Mouse (Mus musculus): ENCODE data around the gene Dmrt3. TPM values are rescaled to one million over a fixed set of nuclear protein-coding genes. Genes with fewer than 3 reads are reported as not detected.

Dmrt3 gene
- polyA plus RNA-seq, 1 experiment, result not detected

GRCm38 (mm10) chr19:25597717-25598232, 12.3 kb upstream of the Dmrt3 start:
- H3K27me3 ChIP-seq (replicated peaks; ENCODE audit: control insufficient read depth, insufficient read depth, low read length), result no peaks in the 10 kb centered on the region; the same call in none of the 2 replicates
- H3K36me3 ChIP-seq (ENCODE audit: control insufficient read depth, insufficient read depth, low read length), result no peaks in the 10 kb centered on the region
- no peak overlapping the region for H3K27ac ChIP-seq (ENCODE audit: insufficient read depth, low read depth, low read length)
- 59% methylated on average over 3 of the region's 3 CpGs for WGBS
- no peak for DNase-seq
- no peak overlapping the region for H3K4me3 ChIP-seq (ENCODE audit: insufficient read depth, low read depth, low read length)
- TF ChIP-seq POLR2A (IDR thresholded peaks at IDR 0.05; ENCODE audit: low read depth, low read length) (no peak), CTCF (conservative IDR thresholded peaks at IDR 0.05; ENCODE audit: insufficient read depth, insufficient read length, low read depth, low read length) (no peak)
- H3K4me1 ChIP-seq (ENCODE audit: control insufficient read depth, insufficient read depth, low read length), result no peaks in the 10 kb centered on the region

- 17% methylated on average over 4 of the region's 4 CpGs for WGBS
Observed at GRCm38 (mm10) chr19:25598626-25599025, 11.5 kb upstream of the Dmrt3 start.

GRCm38 (mm10) chr19:25601966-25602365, 8.1 kb upstream of the Dmrt3 start:
- H3K36me3 ChIP-seq (ENCODE audit: control insufficient read depth, insufficient read depth, low read length), result no peaks in the 10 kb centered on the region
- TF ChIP-seq POLR2A (IDR thresholded peaks at IDR 0.05; ENCODE audit: low read depth, low read length) (no peak), CTCF (conservative IDR thresholded peaks at IDR 0.05; ENCODE audit: insufficient read depth, insufficient read length, low read depth, low read length) (no peak)
- no peak for DNase-seq
- peaks cover 3% of the 10 kb centered on the region; the same call in 1 of the 2 replicates for H3K4me1 ChIP-seq (ENCODE audit: control insufficient read depth, insufficient read depth, low read length)
- 6% methylated on average over 8 of the region's 8 CpGs for WGBS
- no peak overlapping the region for H3K27ac ChIP-seq (ENCODE audit: insufficient read depth, low read depth, low read length)
- peaks cover 15% of the 10 kb centered on the region for H3K27me3 ChIP-seq (replicated peaks; ENCODE audit: control insufficient read depth, insufficient read depth, low read length)
- no peak overlapping the region for H3K4me3 ChIP-seq (ENCODE audit: insufficient read depth, low read depth, low read length)

More at GRCm38 (mm10) chr19:25598626-25599025, 11.5 kb upstream of the Dmrt3 start:
- DNase-seq, result no peak
- Histone ChIP-seq H3K27me3 (replicated peaks; ENCODE audit: control insufficient read depth, insufficient read depth, low read length) (no peaks in the 10 kb centered on the region; the same call in none of the 2 replicates), H3K4me1 (ENCODE audit: control insufficient read depth, insufficient read depth, low read length) (no peaks in the 10 kb centered on the region), H3K36me3 (ENCODE audit: control insufficient read depth, insufficient read depth, low read length) (no peaks in the 10 kb centered on the region), H3K4me3 (ENCODE audit: insufficient read depth, low read depth, low read length) (no peak overlapping the region), H3K27ac (ENCODE audit: insufficient read depth, low read depth, low read length) (no peak overlapping the region)
- no peak for TF ChIP-seq POLR2A (IDR thresholded peaks at IDR 0.05; ENCODE audit: low read depth, low read length)
- TF ChIP-seq CTCF (conservative IDR thresholded peaks at IDR 0.05; ENCODE audit: insufficient read depth, insufficient read length, low read depth, low read length), result no peak

- 4% methylated on average over 21 of the region's 21 CpGs for WGBS
- no peaks in the 10 kb centered on the region for H3K36me3 ChIP-seq (ENCODE audit: control insufficient read depth, insufficient read depth, low read length)
- no peak for DNase-seq
- peaks cover 25% of the 10 kb centered on the region for H3K27me3 ChIP-seq (replicated peaks; ENCODE audit: control insufficient read depth, insufficient read depth, low read length)
- no peak overlapping the region for H3K27ac ChIP-seq (ENCODE audit: insufficient read depth, low read depth, low read length)
- no peak for TF ChIP-seq POLR2A (IDR thresholded peaks at IDR 0.05; ENCODE audit: low read depth, low read length)
- TF ChIP-seq CTCF (conservative IDR thresholded peaks at IDR 0.05; ENCODE audit: insufficient read depth, insufficient read length, low read depth, low read length), result no peak
- peaks cover 3% of the 10 kb centered on the region; the same call in 1 of the 2 replicates for H3K4me1 ChIP-seq (ENCODE audit: control insufficient read depth, insufficient read depth, low read length)
- no peak overlapping the region for H3K4me3 ChIP-seq (ENCODE audit: insufficient read depth, low read depth, low read length)
Observed at GRCm38 (mm10) chr19:25607461-25608205, 2.5 kb upstream of the Dmrt3 start.

GRCm38 (mm10) chr19:25608206-25608580, 1.9 kb upstream of the Dmrt3 start:
- TF ChIP-seq CTCF (conservative IDR thresholded peaks at IDR 0.05; ENCODE audit: insufficient read depth, insufficient read length, low read depth, low read length), result no peak
- no peak for TF ChIP-seq POLR2A (IDR thresholded peaks at IDR 0.05; ENCODE audit: low read depth, low read length)
- H3K4me3 ChIP-seq (ENCODE audit: insufficient read depth, low read depth, low read length), result no peak overlapping the region
- no peak overlapping the region for H3K27ac ChIP-seq (ENCODE audit: insufficient read depth, low read depth, low read length)
- peaks cover 3% of the 10 kb centered on the region; the same call in 1 of the 2 replicates for H3K4me1 ChIP-seq (ENCODE audit: control insufficient read depth, insufficient read depth, low read length)
- peaks cover 25% of the 10 kb centered on the region for H3K27me3 ChIP-seq (replicated peaks; ENCODE audit: control insufficient read depth, insufficient read depth, low read length)
- no peak for DNase-seq
- H3K36me3 ChIP-seq (ENCODE audit: control insufficient read depth, insufficient read depth, low read length), result no peaks in the 10 kb centered on the region
- 7% methylated on average over 7 of the region's 7 CpGs for WGBS

- 4% methylated on average over 33 of the region's 33 CpGs for WGBS
- no peak for DNase-seq
- H3K27ac ChIP-seq (ENCODE audit: insufficient read depth, low read depth, low read length), result no peak overlapping the region
- H3K4me1 ChIP-seq (ENCODE audit: control insufficient read depth, insufficient read depth, low read length), result peaks cover 3% of the 10 kb centered on the region; the same call in 1 of the 2 replicates
- peaks cover 25% of the 10 kb centered on the region for H3K27me3 ChIP-seq (replicated peaks; ENCODE audit: control insufficient read depth, insufficient read depth, low read length)
- TF ChIP-seq CTCF (conservative IDR thresholded peaks at IDR 0.05; ENCODE audit: insufficient read depth, insufficient read length, low read depth, low read length), result no peak
- no peak for TF ChIP-seq POLR2A (IDR thresholded peaks at IDR 0.05; ENCODE audit: low read depth, low read length)
- no peaks in the 10 kb centered on the region for H3K36me3 ChIP-seq (ENCODE audit: control insufficient read depth, insufficient read depth, low read length)
- H3K4me3 ChIP-seq (ENCODE audit: insufficient read depth, low read depth, low read length), result no peak overlapping the region
Observed at GRCm38 (mm10) chr19:25608961-25609850, 895 bp upstream of the Dmrt3 start.
